Mouse (Mus musculus) kidney, postnatal 0 days (tissue): ENCODE results near the gene Chd4. TPM values are rescaled to one million over a fixed set of nuclear protein-coding genes. Genes with fewer than 3 reads are reported as not detected.

ENCODE experiments used
- ATAC-seq: fragments of 200-750 bp; cut with Nextera tagmentation; replicated peaks from 2 replicates; pipeline ENCODE4 v1.8.0; 2017; ENCODE audit warnings: low read depth, moderate number of reproducible peaks, moderate TSS enrichment, moderate library complexity; ENCODE audit not compliant: low FRiP score
- DNase-seq: peaks from one replicate; pipeline ENCODE4 v3.0.0-alpha.2; 2016; ENCODE audit warnings: low spot score
- H3K27ac ChIP-seq: fragments of 300-500 bp; sonication (generic); 2 replicates; pipeline ENCODE4 v1.5.1; 2014; ENCODE audit warnings: mild to moderate bottlenecking
- H3K27me3 ChIP-seq: fragments of 300-500 bp; sonication (generic); 2 replicates; pipeline ENCODE4 v1.6.1; 2014; ENCODE audit warnings: low read length, mixed read lengths; ENCODE audit not compliant: insufficient read depth
- H3K36me3 ChIP-seq: fragments of 300-500 bp; sonication (generic); 2 replicates; pipeline ENCODE4 v1.6.1; 2014; ENCODE audit warnings: low read length, mixed read lengths; ENCODE audit not compliant: insufficient read depth
- H3K4me1 ChIP-seq: fragments of 300-500 bp; sonication (generic); replicated peaks from 2 replicates; pipeline ENCODE4 v1.6.1; 2014; ENCODE audit warnings: antibody characterized with exemption, low read length, mixed read lengths; ENCODE audit not compliant: insufficient read depth
- H3K4me2 ChIP-seq: fragments of 300-500 bp; sonication (generic); 2 replicates; pipeline ENCODE4 v1.6.1; 2014; ENCODE audit warnings: mild to moderate bottlenecking, low read length, moderate library complexity, mixed read lengths
- H3K4me3 ChIP-seq: fragments of 300-500 bp; sonication (generic); replicated peaks from 2 replicates; pipeline ENCODE4 v1.5.1; 2014; ENCODE audit warnings: low read depth, low read length
- H3K9ac ChIP-seq: fragments of 300-500 bp; sonication (generic); 2 replicates; pipeline ENCODE4 v1.6.1; 2014; ENCODE audit warnings: low read depth, low read length
- H3K9me3 ChIP-seq: fragments of 300-500 bp; sonication (generic); replicated peaks from 2 replicates; pipeline ENCODE4 v1.6.1; 2016; ENCODE audit warnings: low read length, inconsistent platforms, mixed read lengths
- CTCF ChIP-seq: IDR thresholded peaks from 2 replicates; pipeline ENCODE4 v1.5.1; 2016; ENCODE audit warnings: antibody characterized with exemption, low read depth, mild to moderate bottlenecking, moderate library complexity
- WGBS: fragments of 180-500 bp; shearing (Covaris S2); extraction: QIAGEN DNeasy Blood & Tissue Kit; methylation state at CpG from one replicate; pipeline ENCODE4 v1.1.7; 2014; 5-methylcytosine and 5-hydroxymethylcytosine counted together
- polyA plus RNA-seq: library from polyadenylated mRNA; unstranded; fragments of >200 nt; fragmentation: Nextera tagmentation; extraction: Ambion mirVana; gene quantifications from 2 replicates; pipeline ENCODE4 v1.2.1, GENCODE M21; 2015

Chd4 gene
- polyA plus RNA-seq, 1 experiment from 2014 or later, result 64.2 TPM

- Histone ChIP-seq H3K36me3 (no peaks in the 10 kb centered on the region; the same call in 1 of the 2 replicates), H3K4me1 (peaks cover 34% of the 10 kb centered on the region), H3K4me3 (no peak overlapping the region), H3K4me2 (peak overlapping the region; percentile 0; the same call in 1 of the 2 replicates), H3K27me3 (no peaks in the 10 kb centered on the region), H3K27ac (peak overlapping the region; percentile 83), H3K9me3 (no peaks in the 10 kb centered on the region), H3K9ac (no peak overlapping the region)
- DNase-seq (peak; percentile 85), ATAC-seq (no peak; the same call in 1 of the 2 replicates)
- WGBS, result 35% methylated on average over 18 of the region's 18 CpGs
- TF ChIP-seq CTCF, result no peak
Observed at GRCm38 (mm10) chr6:125148251-125148925, 52.6 kb downstream of the Chd4 start.

GRCm38 (mm10) chr6:125148926-125149568 lies 53.3 kb downstream of the Chd4 start:
- DNase-seq (peak; percentile 46), ATAC-seq (no peak; the same call in 1 of the 2 replicates)
- Histone ChIP-seq H3K4me1 (peaks cover 34% of the 10 kb centered on the region), H3K9ac (0 out of 2 replicates have a peak overlapping the region, but pooled peaks have one; percentile 14), H3K4me2 (no peak overlapping the region), H3K27me3 (no peaks in the 10 kb centered on the region), H3K27ac (peak overlapping the region; percentile 83), H3K9me3 (no peaks in the 10 kb centered on the region), H3K36me3 (no peaks in the 10 kb centered on the region; the same call in 1 of the 2 replicates), H3K4me3 (no peak overlapping the region)
- no peak for TF ChIP-seq CTCF
- WGBS, result 42% methylated on average over 16 of the region's 16 CpGs

GRCm38 (mm10) chr6:125149569-125149950 lies 53.8 kb downstream of the Chd4 start:
- ATAC-seq, result no peak
- 0 out of 2 replicates have a peak overlapping the region, but pooled peaks have one; percentile 14 for H3K9ac ChIP-seq
- H3K27ac ChIP-seq, result peak overlapping the region; percentile 83
- DNase-seq, result no peak
- WGBS, result 55% methylated on average over 7 of the region's 7 CpGs
- no peaks in the 10 kb centered on the region for H3K27me3 ChIP-seq
- no peak overlapping the region for H3K4me3 ChIP-seq
- no peak for TF ChIP-seq CTCF
- no peaks in the 10 kb centered on the region for H3K36me3 ChIP-seq
- H3K4me2 ChIP-seq, result no peak overlapping the region
- no peaks in the 10 kb centered on the region for H3K9me3 ChIP-seq
- H3K4me1 ChIP-seq, result peaks cover 34% of the 10 kb centered on the region

GRCm38 (mm10) chr6:125152212-125153017 lies 56.6 kb downstream of the Chd4 start:
- Histone ChIP-seq H3K36me3 (no peaks in the 10 kb centered on the region), H3K4me3 (no peak overlapping the region), H3K27ac (no peak overlapping the region), H3K9ac (no peak overlapping the region), H3K4me1 (peaks cover 14% of the 10 kb centered on the region), H3K27me3 (no peaks in the 10 kb centered on the region), H3K4me2 (no peak overlapping the region), H3K9me3 (no peaks in the 10 kb centered on the region)
- ATAC-seq (no peak), DNase-seq (no peak)
- no peak for TF ChIP-seq CTCF
- WGBS, result 64% methylated on average over 22 of the region's 22 CpGs

GRCm38 (mm10) chr6:125153018-125153389 lies 57.2 kb downstream of the Chd4 start:
- H3K9me3 ChIP-seq, result no peaks in the 10 kb centered on the region
- no peak overlapping the region for H3K4me2 ChIP-seq
- DNase-seq (no peak), ATAC-seq (no peak)
- no peak overlapping the region for H3K4me3 ChIP-seq
- H3K36me3 ChIP-seq, result no peaks in the 10 kb centered on the region
- TF ChIP-seq CTCF, result no peak
- H3K27ac ChIP-seq, result no peak overlapping the region
- H3K4me1 ChIP-seq, result peaks cover 10% of the 10 kb centered on the region
- 68% methylated on average over 5 of the region's 5 CpGs for WGBS
- no peak overlapping the region for H3K9ac ChIP-seq
- H3K27me3 ChIP-seq, result no peaks in the 10 kb centered on the region

GRCm38 (mm10) chr6:125153682-125154081 lies 57.9 kb downstream of the Chd4 start:
- Histone ChIP-seq H3K36me3 (peaks cover 3% of the 10 kb centered on the region; the same call in 1 of the 2 replicates), H3K27ac (no peak overlapping the region), H3K9me3 (no peaks in the 10 kb centered on the region), H3K4me3 (no peak overlapping the region), H3K4me2 (no peak overlapping the region), H3K4me1 (peaks cover 5% of the 10 kb centered on the region; the same call in 1 of the 2 replicates), H3K9ac (no peak overlapping the region), H3K27me3 (no peaks in the 10 kb centered on the region)
- DNase-seq, result no peak
- WGBS, result 77% methylated on average over 4 of the region's 4 CpGs
- no peak for TF ChIP-seq CTCF
- ATAC-seq, result no peak
